Mouse (Mus musculus): ENCODE data around the gene Lsg1.

The Lsg1 gene

DNA sequence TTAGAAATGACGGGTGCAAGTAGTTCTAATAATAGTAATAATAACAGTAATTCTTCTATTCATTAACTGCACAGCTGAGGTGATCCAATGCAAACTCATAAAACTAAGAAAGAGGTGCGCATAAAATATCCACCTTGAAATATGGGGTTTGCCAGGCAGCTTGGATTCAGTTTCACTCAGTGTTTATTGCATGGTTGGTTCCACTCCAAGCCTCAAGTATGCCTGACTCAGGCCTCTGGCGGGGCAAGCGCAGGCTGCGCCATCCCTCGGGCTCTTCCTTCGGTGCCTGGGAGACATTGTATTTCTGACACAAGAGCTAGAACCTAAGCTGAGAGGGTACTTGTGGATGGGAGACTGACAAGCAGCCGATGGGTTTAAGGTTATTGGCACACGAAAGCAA lies 68.8 kb downstream of the Lsg1 start:
- in situ Hi-C loops (cut with MboI, MseI), result no loop called here

- in situ Hi-C loops (cut with MboI, MseI), result no loop called here
Measured at GRCm38 (mm10) chr16:30517666-30518283, 69.6 kb downstream of the Lsg1 start.

- in situ Hi-C loops (cut with MboI, MseI), result no loop called here
Measured at GRCm38 (mm10) chr16:30516993-30517392, 70.4 kb downstream of the Lsg1 start.

- in situ Hi-C loops (cut with MboI, MseI), result no loop called here
Measured at GRCm38 (mm10) chr16:30515418-30515817, 72.0 kb downstream of the Lsg1 start.

- in situ Hi-C loops (cut with MboI, MseI), result no loop called here
Measured at GRCm38 (mm10) chr16:30513050-30514024, 74.1 kb downstream of the Lsg1 start.

GRCm38 (mm10) chr16:30512375-30513049 lies 74.9 kb downstream of the Lsg1 start:
- in situ Hi-C loops (cut with MboI, MseI), result no loop called here

DNA sequence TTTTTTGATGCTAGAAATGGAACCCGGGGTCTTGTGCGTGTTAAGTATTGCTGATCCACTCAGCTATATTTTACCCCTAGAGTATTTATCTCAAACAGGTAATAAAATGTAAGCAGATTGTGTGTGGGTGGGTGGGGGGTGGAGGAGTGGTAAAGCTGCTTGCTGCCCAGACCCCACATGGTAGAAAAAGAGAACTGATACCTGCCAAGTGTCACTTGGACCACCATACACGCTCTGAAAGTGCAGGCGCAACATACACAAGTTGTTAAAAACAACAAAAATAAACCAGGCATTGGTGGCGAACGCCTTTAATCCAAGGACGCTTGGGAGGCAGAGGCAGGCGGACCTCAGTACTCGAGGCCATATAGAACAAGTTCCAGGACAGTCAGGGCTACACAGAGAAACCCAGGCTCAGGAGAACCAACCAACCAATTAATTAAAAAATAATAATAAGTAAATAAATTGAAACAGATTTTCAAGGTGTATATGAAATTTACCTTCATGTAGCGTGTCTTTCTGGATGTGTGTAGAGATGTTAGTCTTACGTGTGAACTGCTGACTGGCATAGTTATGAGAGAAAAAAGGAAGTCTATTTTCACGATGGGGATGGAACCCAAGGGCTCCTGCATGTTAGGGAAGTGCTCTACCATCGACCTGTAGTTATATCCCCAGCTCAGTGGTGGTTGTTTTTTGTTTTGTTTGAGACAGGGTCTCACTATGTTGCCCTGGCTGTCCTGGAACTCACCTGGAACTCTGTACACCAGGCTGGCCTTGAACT lies 75.6 kb downstream of the Lsg1 start:
- in situ Hi-C loops (cut with MboI, MseI), result no loop called here

GRCm38 (mm10) chr16:30510504-30511451 lies 76.6 kb downstream of the Lsg1 start:
- in situ Hi-C loops (cut with MboI, MseI), result no loop called here
